Mouse (Mus musculus) midbrain, embryonic 16.5 days (tissue): ENCODE data around the gene Gm9817. TPM values are rescaled to one million over a fixed set of nuclear protein-coding genes. Genes with fewer than 3 reads are reported as not detected.
"Not testable (repeated sequence)": the region's sequence is repeated elsewhere in the genome, so short reads cannot be mapped to it uniquely, and the experiment has no call there.

Source experiments
- ATAC-seq: fragments of 200-750 bp; cut with Nextera tagmentation; 2 replicates; pipeline ENCODE4 v1.8.0; 2017; ENCODE audit warnings: moderate TSS enrichment
- H3K27ac ChIP-seq: fragments of 300-500 bp; sonication (generic); 2 replicates; pipeline ENCODE4 v1.5.1; 2014; ENCODE audit warnings: mild to moderate bottlenecking, low read length, mixed read lengths
- H3K27me3 ChIP-seq: fragments of 300-500 bp; sonication (generic); 2 replicates; pipeline ENCODE4 v1.6.1; 2014; ENCODE audit warnings: low read depth, low read length, mixed read lengths; ENCODE audit not compliant: control insufficient read depth, insufficient read depth
- H3K36me3 ChIP-seq: fragments of 300-500 bp; sonication (generic); 2 replicates; pipeline ENCODE4 v1.6.1; 2014; ENCODE audit warnings: mild to moderate bottlenecking, low read length, moderate library complexity, mixed read lengths; ENCODE audit not compliant: control insufficient read depth, insufficient read depth
- H3K4me1 ChIP-seq: fragments of 300-500 bp; sonication (generic); 2 replicates; pipeline ENCODE4 v1.6.1; 2014; ENCODE audit warnings: mild to moderate bottlenecking, low read length, mixed read lengths; ENCODE audit not compliant: control insufficient read depth, insufficient read depth
- H3K4me2 ChIP-seq: fragments of 300-500 bp; sonication (generic); 2 replicates; pipeline ENCODE4 v1.6.1; 2014; ENCODE audit warnings: mild to moderate bottlenecking, low read length, mixed read lengths
- H3K4me3 ChIP-seq: fragments of 300-500 bp; sonication (generic); 2 replicates; pipeline ENCODE4 v1.5.1; 2014; ENCODE audit warnings: low read depth, mild to moderate bottlenecking, low read length, moderate library complexity, mixed read lengths
- H3K9ac ChIP-seq: fragments of 300-500 bp; sonication (generic); 2 replicates; pipeline ENCODE4 v1.6.1; 2014; ENCODE audit warnings: low read depth, low read length, mixed read lengths
- H3K9me3 ChIP-seq: fragments of 300-500 bp; sonication (generic); replicated peaks from 2 replicates; pipeline ENCODE4 v1.6.1; 2014; ENCODE audit warnings: mild to moderate bottlenecking, low read length, mixed read lengths; ENCODE audit not compliant: control insufficient read depth, poor library complexity, severe bottlenecking
- WGBS: fragments of 180-500 bp; shearing (Covaris S2); extraction: QIAGEN DNeasy Blood & Tissue Kit; methylation state at CpG from one replicate; pipeline ENCODE4 v1.1.7; 2014; 5-methylcytosine and 5-hydroxymethylcytosine counted together
- polyA plus RNA-seq: library from polyadenylated mRNA; unstranded; fragments of >200 nt; fragmentation: Nextera tagmentation; extraction: Ambion mirVana; gene quantifications from 2 replicates; pipeline ENCODE4 v1.2.1, GENCODE M21; 2015

Gene Gm9817
- 0.09 TPM in 1 of 2 replicates, not detected in the other for polyA plus RNA-seq

GRCm38 (mm10) chr13:45078392-45078791 is at the start of gene Gm9817:
Gene Gm9817 (plus strand): TSS chr13:45078692.
- not testable (repeated sequence) for H3K4me3 ChIP-seq, H3K4me1 ChIP-seq, H3K9me3 ChIP-seq, ATAC-seq, H3K27ac ChIP-seq, H3K36me3 ChIP-seq, H3K27me3 ChIP-seq, H3K4me2 ChIP-seq, H3K9ac ChIP-seq
- 54% methylated on average over 16 of the region's 16 CpGs for WGBS

- 78% methylated on average over 1 of the region's 1 CpGs for WGBS
These were observed 48.7 kb upstream of the Gm9817 start for GRCm38 (mm10) chr13:45029791-45030190.

DNA sequence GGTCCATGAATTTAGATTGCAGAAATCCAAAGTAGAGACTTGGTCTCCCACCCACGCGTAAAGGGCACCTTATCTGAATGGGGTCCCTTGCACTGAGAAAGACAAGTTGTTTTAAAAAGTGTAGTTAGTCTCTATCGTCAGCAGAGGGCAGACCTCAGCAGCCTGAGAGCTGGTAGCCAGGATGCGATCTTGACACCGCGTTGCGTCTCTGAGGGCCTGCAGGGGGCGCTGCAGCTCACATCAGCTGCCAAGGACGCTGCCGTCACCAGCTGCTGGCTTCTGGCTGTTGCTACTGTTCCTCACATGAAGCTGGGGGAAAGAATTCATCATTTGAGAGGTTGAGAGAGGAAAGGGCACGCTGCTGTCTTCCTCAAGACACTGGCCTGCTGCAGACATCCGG is 47.7 kb upstream of the Gm9817 start:
- H3K9ac ChIP-seq: no peak overlapping the region
- no peaks in the 10 kb centered on the region for H3K4me1 ChIP-seq
- 14% methylated on average over 12 of the region's 12 CpGs for WGBS

More at GRCm38 (mm10) chr13:45029791-45030190, 48.7 kb upstream of the Gm9817 start:
- Histone ChIP-seq H3K36me3 (no peaks in the 10 kb centered on the region), H3K4me1 (no peaks in the 10 kb centered on the region), H3K27me3 (no peaks in the 10 kb centered on the region), H3K27ac (no peak overlapping the region), H3K9me3 (no peaks in the 10 kb centered on the region), H3K9ac (no peak overlapping the region), H3K4me2 (no peak overlapping the region), H3K4me3 (no peak overlapping the region)
- no peak for ATAC-seq

DNA sequence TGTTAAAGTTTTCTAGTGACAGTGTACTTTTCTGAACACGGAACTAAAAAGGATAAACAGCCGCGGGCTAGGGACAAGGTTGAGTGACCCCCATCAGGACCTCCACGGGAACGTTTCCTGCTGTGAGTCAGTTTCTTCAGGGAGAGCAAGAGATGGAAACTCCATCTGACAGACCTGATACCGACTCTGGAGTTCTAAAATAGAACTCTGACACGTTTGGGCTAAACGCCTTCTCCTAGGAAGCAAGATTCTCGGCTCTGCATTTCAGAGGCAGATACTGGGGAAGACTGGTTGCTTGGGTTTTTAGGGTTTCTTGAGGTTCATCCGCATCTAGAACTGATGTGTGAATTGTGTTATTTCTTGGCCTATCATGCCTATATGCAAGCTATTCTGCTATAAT is 47.2 kb upstream of the Gm9817 start:
- WGBS: 78% methylated on average over 10 of the region's 10 CpGs
- no peaks in the 10 kb centered on the region for H3K36me3 ChIP-seq
- H3K27me3 ChIP-seq: no peaks in the 10 kb centered on the region
- H3K9ac ChIP-seq: no peak overlapping the region
- no peak for ATAC-seq
- H3K27ac ChIP-seq: no peak overlapping the region
- H3K4me2 ChIP-seq: no peak overlapping the region
- H3K4me1 ChIP-seq: no peaks in the 10 kb centered on the region
- H3K4me3 ChIP-seq: no peak overlapping the region
- H3K9me3 ChIP-seq: no peaks in the 10 kb centered on the region

More for the DNA sequence above, 47.7 kb upstream of the Gm9817 start:
- no peak overlapping the region for H3K4me3 ChIP-seq
- no peaks in the 10 kb centered on the region for H3K36me3 ChIP-seq
- no peaks in the 10 kb centered on the region for H3K27me3 ChIP-seq
- no peak overlapping the region for H3K27ac ChIP-seq
- ATAC-seq: peak; percentile 25; the same call in 1 of the 2 replicates
- H3K4me2 ChIP-seq: no peak overlapping the region
- H3K9me3 ChIP-seq: no peaks in the 10 kb centered on the region

DNA sequence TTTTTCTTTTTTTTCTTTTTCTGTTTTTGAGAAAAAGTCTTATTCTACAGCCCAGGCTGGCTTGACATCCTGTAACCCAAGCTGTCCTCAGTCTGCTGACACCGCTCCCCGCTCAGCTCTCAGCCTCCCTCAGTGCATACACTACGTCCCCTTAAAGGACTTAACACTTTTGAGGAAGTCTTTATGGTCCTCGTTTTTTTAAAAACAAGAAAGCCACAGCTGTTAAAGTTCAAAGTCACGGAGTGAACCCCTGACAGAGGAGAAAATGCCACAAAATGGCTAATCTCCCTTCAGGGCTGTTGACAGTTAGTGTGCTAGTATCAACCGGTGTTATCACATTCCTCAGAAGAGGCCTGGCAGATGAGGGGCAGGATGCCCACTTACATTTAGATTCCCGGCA is 46.7 kb upstream of the Gm9817 start:
- Histone ChIP-seq H3K4me2 (no peak overlapping the region), H3K9me3 (no peaks in the 10 kb centered on the region), H3K4me3 (no peak overlapping the region), H3K27me3 (no peaks in the 10 kb centered on the region), H3K4me1 (no peaks in the 10 kb centered on the region), H3K9ac (no peak overlapping the region), H3K36me3 (no peaks in the 10 kb centered on the region), H3K27ac (no peak overlapping the region)
- 71% methylated on average over 7 of the region's 7 CpGs for WGBS
- no peak for ATAC-seq

GRCm38 (mm10) chr13:45032484-45032883 is 46.0 kb upstream of the Gm9817 start:
- no peak overlapping the region for H3K27ac ChIP-seq
- no peak overlapping the region for H3K9ac ChIP-seq
- H3K9me3 ChIP-seq: no peaks in the 10 kb centered on the region
- H3K27me3 ChIP-seq: no peaks in the 10 kb centered on the region
- no peaks in the 10 kb centered on the region for H3K4me1 ChIP-seq
- no peak overlapping the region for H3K4me3 ChIP-seq
- H3K4me2 ChIP-seq: no peak overlapping the region
- no peak for ATAC-seq
- H3K36me3 ChIP-seq: no peaks in the 10 kb centered on the region
- 91% methylated on average over 4 of the region's 4 CpGs for WGBS

DNA sequence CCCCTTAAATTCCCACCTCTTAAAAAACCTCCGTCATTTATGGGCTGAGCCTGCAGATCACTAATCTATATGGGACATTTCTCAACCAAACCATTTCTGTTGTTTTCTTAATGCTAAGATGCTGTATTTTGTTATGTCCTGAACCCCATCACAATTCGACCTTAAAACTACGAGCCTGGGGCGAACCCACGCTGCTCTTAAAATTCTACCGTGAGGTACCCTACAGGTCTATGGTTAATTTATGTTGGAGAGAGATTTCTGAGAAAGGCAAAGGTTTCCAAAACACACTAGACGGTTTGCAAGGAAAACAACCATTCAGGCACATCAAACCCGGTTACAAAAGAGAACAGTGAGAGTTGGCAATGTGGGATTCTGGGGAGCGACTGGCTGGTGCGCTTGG is 45.1 kb upstream of the Gm9817 start:
- Histone ChIP-seq H3K27me3 (no peaks in the 10 kb centered on the region), H3K27ac (no peak overlapping the region), H3K36me3 (no peaks in the 10 kb centered on the region), H3K4me2 (no peak overlapping the region), H3K4me3 (no peak overlapping the region), H3K9me3 (no peaks in the 10 kb centered on the region), H3K4me1 (no peaks in the 10 kb centered on the region), H3K9ac (no peak overlapping the region)
- 89% methylated on average over 10 of the region's 10 CpGs for WGBS
- ATAC-seq: no peak

GRCm38 (mm10) chr13:45034759-45035158 is 43.7 kb upstream of the Gm9817 start:
- ATAC-seq: no peak
- Histone ChIP-seq H3K9ac (no peak overlapping the region), H3K9me3 (no peaks in the 10 kb centered on the region), H3K27me3 (no peaks in the 10 kb centered on the region), H3K27ac (no peak overlapping the region), H3K4me1 (no peaks in the 10 kb centered on the region), H3K4me3 (no peak overlapping the region), H3K36me3 (no peaks in the 10 kb centered on the region), H3K4me2 (no peak overlapping the region)
- 79% methylated on average over 7 of the region's 7 CpGs for WGBS

DNA sequence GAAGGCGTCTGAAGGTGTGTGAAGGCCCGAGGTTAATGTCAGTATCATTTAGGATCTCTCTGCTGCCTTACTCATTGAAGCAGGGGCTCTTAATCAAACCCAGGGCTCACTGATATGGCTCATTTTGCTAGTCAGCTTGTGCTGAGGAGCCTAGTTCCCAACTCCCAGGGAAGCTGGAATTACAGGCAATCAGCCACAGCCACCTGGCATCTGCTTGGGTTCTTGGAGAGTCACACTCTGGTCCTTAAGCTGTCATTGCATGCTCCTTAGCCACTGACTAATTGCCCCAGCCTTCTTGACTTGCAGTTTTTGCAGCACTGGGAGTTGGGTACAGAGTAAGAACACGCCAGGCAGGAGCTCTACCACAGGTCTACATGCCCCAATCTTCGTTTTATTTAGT is 42.1 kb upstream of the Gm9817 start:
- H3K27ac ChIP-seq: no peak overlapping the region
- no peaks in the 10 kb centered on the region for H3K36me3 ChIP-seq
- WGBS: 94% methylated on average over 4 of the region's 4 CpGs
- no peaks in the 10 kb centered on the region for H3K9me3 ChIP-seq
- H3K27me3 ChIP-seq: no peaks in the 10 kb centered on the region
- no peak overlapping the region for H3K4me3 ChIP-seq
- H3K4me1 ChIP-seq: no peaks in the 10 kb centered on the region
- no peak overlapping the region for H3K9ac ChIP-seq
- no peak overlapping the region for H3K4me2 ChIP-seq
- ATAC-seq: no peak
